Mouse (Mus musculus) liver, adult 2 months (tissue): Measurements from ENCODE around the gene Pate2. TPM values are rescaled to one million over a fixed set of nuclear protein-coding genes. Genes with fewer than 3 reads are reported as not detected.
A peak's percentile ranks its signal among the peaks of the same experiment; 100 is the strongest.

ENCODE experiments used
- DNase-seq: peaks from one replicate; pipeline ENCODE4 v3.0.0-alpha.2; 2011; ENCODE audit warnings: low read depth, low spot score; ENCODE audit errors: extremely low read depth
- H3K27ac ChIP-seq: fragments of 200-500 bp; replicated peaks from 2 replicates; pipeline ENCODE4 v1.5.1; 2012; ENCODE audit warnings: low read depth, mild to moderate bottlenecking, control low read depth, inconsistent platforms, low read length; ENCODE audit not compliant: insufficient read depth
- H3K27me3 ChIP-seq: fragments of 200-500 bp; 2 replicates; pipeline ENCODE4 v1.6.1; 2012; ENCODE audit warnings: mild to moderate bottlenecking, moderate library complexity, low read length, inconsistent platforms; ENCODE audit not compliant: control insufficient read depth, insufficient read depth
- H3K36me3 ChIP-seq: fragments of 200-500 bp; 2 replicates; pipeline ENCODE4 v1.6.1; 2012; ENCODE audit warnings: low read length, inconsistent platforms; ENCODE audit not compliant: control insufficient read depth, insufficient read depth
- H3K4me1 ChIP-seq: fragments of 200-500 bp; 2 replicates; pipeline ENCODE4 v1.6.1; 2011; ENCODE audit warnings: low read length; ENCODE audit not compliant: control insufficient read depth, insufficient read depth
- H3K4me3 ChIP-seq: fragments of 200-500 bp; 2 replicates; pipeline ENCODE4 v1.5.1; 2011; ENCODE audit warnings: low read depth, mild to moderate bottlenecking, control low read depth, low read length, moderate library complexity; ENCODE audit not compliant: insufficient read depth
- H3K79me2 ChIP-seq: fragments of 200-500 bp; 2 replicates; pipeline ENCODE4 v1.6.1; 2012; ENCODE audit warnings: inconsistent platforms, mild to moderate bottlenecking, low read length, moderate library complexity; ENCODE audit not compliant: control insufficient read depth, insufficient read depth
- H3K9ac ChIP-seq: fragments of 200-500 bp; 2 replicates; pipeline ENCODE4 v1.6.1; 2012; ENCODE audit warnings: low read depth, mild to moderate bottlenecking, control low read depth, inconsistent platforms, low read length
- CTCF ChIP-seq: fragments of 200-500 bp; IDR thresholded peaks from 2 replicates; pipeline ENCODE4 v1.5.1; 2011; ENCODE audit warnings: low read depth, low read length, control low read depth
- POLR2A ChIP-seq: fragments of 200-500 bp; IDR thresholded peaks from 2 replicates; pipeline ENCODE4 v1.6.1; 2011; ENCODE audit warnings: low read length, control low read depth; ENCODE audit not compliant: insufficient read depth; ENCODE audit errors: extremely low read depth
- WGBS: fragments of 180-500 bp; shearing (Covaris S2); methylation state at CpG from one replicate; pipeline ENCODE4 v1.1.7; 2018; 5-methylcytosine and 5-hydroxymethylcytosine counted together
- polyA plus RNA-seq: library from polyadenylated mRNA; depleted of rRNA; stranded (reverse); fragments of >200 nt; gene quantifications from 2 replicates; pipeline ENCODE4 v1.2.3, GENCODE M21; 2012
- total RNA-seq: library from RNA; depleted of rRNA; stranded (reverse); fragments of >200 nt; gene quantifications from 2 replicates; pipeline ENCODE4 v1.2.3, GENCODE M21; 2014

Pate2 gene
- total and polyA plus RNA-seq, 2 experiments, result not detected

DNA sequence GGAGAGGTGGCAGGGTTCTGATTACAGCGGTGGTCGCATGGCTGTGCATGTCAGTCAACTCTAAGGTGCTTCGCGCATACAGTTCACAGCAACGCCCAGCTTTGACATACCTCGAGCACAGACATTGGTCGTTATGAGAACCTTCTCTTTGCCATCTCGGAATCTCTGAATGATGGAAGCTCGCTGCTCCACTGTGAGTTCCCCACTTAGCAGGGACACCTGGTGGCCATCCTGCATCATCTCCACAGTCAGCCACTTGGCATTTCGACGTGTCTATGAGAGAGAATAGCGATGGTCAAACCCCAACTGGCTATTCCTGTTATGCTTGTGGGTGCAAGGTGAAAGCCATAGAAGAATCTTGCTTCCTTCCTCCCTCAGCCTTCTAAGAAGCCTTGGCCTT is 24.4 kb upstream of the Pate2 start:
- 71% methylated on average over 12 of the region's 12 CpGs for WGBS
- no peak overlapping the region for H3K9ac ChIP-seq
- H3K4me3 ChIP-seq, result no peak overlapping the region
- H3K27ac ChIP-seq, result no peak overlapping the region
- no peaks in the 10 kb centered on the region for H3K79me2 ChIP-seq
- H3K27me3 ChIP-seq, result no peaks in the 10 kb centered on the region
- no peaks in the 10 kb centered on the region for H3K36me3 ChIP-seq
- TF ChIP-seq CTCF (no peak), POLR2A (no peak)
- H3K4me1 ChIP-seq, result no peaks in the 10 kb centered on the region
- DNase-seq, result no peak

DNA sequence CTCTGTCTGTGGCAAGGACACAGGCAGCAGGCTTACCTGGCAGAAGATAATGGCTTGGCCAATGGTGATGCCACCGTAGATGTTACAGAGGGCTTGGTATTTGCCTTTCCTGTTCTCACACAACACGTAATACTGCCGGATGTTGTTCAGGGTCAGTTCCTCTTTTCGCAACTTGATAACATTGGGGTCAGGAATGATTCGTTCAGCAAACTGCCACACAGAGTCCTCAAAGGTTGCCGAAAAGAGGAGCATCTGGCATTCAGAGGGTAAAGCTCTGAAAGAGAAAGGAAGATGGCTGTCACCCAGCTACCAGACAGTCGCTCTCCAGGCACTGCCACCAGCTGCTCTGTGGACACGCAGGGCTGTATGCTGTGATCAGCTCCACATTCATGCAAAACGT is 23.3 kb upstream of the Pate2 start:
- no peaks in the 10 kb centered on the region for H3K4me1 ChIP-seq
- H3K27me3 ChIP-seq, result no peaks in the 10 kb centered on the region
- H3K4me3 ChIP-seq, result no peak overlapping the region
- no peaks in the 10 kb centered on the region for H3K79me2 ChIP-seq
- 20% methylated on average over 9 of the region's 9 CpGs for WGBS
- no peaks in the 10 kb centered on the region for H3K36me3 ChIP-seq
- no peak for DNase-seq
- no peak overlapping the region for H3K27ac ChIP-seq
- TF ChIP-seq CTCF (no peak), POLR2A (no peak)
- no peak overlapping the region for H3K9ac ChIP-seq

DNA sequence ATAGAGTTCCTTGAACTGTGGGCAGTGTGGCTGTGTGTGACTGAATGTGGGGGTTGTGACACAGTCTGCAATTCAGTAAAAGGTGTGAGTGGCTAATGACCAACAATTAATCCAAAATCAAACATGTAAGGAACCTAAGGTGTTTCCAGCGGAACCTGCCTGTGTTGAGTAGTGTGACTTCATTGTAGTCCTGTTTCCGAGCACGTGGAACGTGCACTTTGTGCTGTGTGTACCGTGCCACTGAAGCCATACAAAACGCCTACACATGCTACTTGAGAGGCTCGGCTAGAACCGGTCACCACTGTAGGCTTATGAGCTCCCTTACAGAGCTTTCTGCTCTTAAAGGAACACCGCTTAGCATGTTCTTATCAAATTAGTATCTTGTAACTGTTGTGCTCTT is 21.6 kb upstream of the Pate2 start:
- H3K27me3 ChIP-seq, result no peaks in the 10 kb centered on the region
- 75% methylated on average over 9 of the region's 9 CpGs for WGBS
- no peak for TF ChIP-seq POLR2A
- TF ChIP-seq CTCF, result no peak
- H3K4me1 ChIP-seq, result no peaks in the 10 kb centered on the region
- no peaks in the 10 kb centered on the region for H3K36me3 ChIP-seq
- H3K79me2 ChIP-seq, result no peaks in the 10 kb centered on the region
- H3K27ac ChIP-seq, result no peak overlapping the region
- DNase-seq, result no peak
- H3K4me3 ChIP-seq, result no peak overlapping the region
- H3K9ac ChIP-seq, result no peak overlapping the region

DNA sequence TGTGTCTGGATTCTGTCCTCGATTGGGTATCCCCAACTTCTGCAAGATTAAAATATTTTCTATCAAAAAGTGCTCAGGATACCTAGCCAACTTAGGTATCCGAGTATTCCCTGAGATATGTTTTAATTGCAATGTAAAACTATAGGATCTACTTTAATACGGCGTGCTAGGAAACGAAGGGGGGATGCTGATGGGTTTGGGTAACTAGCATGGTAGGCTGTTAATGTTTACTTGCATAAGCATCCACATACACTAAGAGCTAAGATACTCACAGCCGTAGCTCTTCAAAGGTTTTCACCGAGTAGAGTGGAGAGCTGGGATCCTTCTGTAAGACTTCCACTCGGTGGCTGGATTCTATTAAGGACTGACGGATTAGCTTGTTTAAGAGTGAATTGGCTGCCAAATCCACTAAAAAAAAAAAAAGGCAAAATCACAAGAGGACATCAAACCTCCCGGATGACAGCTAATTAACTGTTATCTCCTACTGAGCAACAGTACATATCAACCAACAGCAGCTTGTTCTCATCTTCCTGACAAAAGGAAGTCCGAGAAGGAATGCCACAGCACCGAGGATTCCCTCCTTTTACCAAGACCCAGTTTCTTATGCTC is 13.5 kb upstream of the Pate2 start:
- 55% methylated on average over 12 of the region's 12 CpGs for WGBS
- no peak for TF ChIP-seq CTCF
- TF ChIP-seq POLR2A, result no peak
- Histone ChIP-seq H3K27me3 (peaks cover 5% of the 10 kb centered on the region), H3K4me3 (no peak overlapping the region), H3K4me1 (peaks cover 3% of the 10 kb centered on the region), H3K36me3 (0 out of 2 replicates have a peak, but pooled peaks cover 2% of the 10 kb centered on the region), H3K79me2 (no peaks in the 10 kb centered on the region; the same call in 1 of the 2 replicates), H3K27ac (no peak overlapping the region), H3K9ac (no peak overlapping the region)
- DNase-seq, result peak; percentile 43

DNA sequence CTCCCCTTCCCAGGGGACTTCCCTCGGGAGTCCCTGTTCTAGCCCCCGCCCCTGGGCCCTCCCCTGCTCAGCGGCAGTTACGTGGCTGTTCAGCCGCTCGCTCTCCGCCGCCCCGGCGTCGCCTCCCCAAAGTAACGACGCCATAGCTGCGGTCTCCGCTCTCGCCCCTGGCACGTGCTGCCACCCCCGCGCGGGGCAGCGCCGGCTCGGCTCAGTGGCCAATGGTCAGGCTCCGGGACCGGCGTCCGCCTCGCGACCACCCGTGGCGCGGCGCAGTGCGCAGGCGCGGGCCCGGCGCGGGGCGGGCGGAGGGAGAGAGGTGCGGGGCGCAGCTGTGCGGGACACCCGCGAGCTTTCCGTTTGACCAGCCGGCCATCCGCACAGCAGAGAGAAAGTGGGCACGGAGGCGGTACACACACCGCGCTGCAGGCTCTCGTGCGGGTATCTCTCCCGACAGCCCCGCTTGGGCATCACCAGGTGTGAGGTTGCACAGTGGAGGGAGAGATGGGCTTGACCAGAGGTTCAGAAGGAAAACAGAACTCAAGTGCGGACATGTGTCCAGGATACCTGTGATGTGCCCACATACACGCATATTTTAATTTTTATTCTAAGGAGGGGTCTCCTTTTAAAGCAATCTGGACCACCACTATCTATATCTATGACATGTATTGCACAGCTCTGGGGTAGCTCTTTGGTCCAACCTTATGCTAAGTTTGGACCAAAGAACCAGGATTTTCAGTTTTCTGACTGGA is 11.7 kb upstream of the Pate2 start, which contains the start of the genes Ddx25 and Pus3:
Ddx25 (minus strand) TSS at position 272 of the 752 bp plus-strand sequence.
Pus3 (plus strand) TSS at position 339 of the 752 bp plus-strand sequence.
- peaks cover 5% of the 10 kb centered on the region for H3K27me3 ChIP-seq
- peaks cover 3% of the 10 kb centered on the region for H3K4me1 ChIP-seq
- H3K9ac ChIP-seq, result peak within 1 kb of the TSS; percentile 71
- peak within 1 kb of the TSS; percentile 88 for H3K4me3 ChIP-seq
- no peak for TF ChIP-seq CTCF
- no peak for TF ChIP-seq POLR2A
- H3K79me2 ChIP-seq, result no peaks in the 10 kb centered on the region; the same call in 1 of the 2 replicates
- no peak for DNase-seq
- 0 out of 2 replicates have a peak, but pooled peaks cover 2% of the 10 kb centered on the region for H3K36me3 ChIP-seq
- H3K27ac ChIP-seq, result no peak within 1 kb of the TSS
- 3% methylated on average over 57 of the region's 59 CpGs for WGBS
